Mouse (Mus musculus) adrenal gland, postnatal 4 days (tissue): ENCODE data around the gene Atxn7l1. TPM values are rescaled to one million over a fixed set of nuclear protein-coding genes. Genes with fewer than 3 reads are reported as not detected.

Source experiments
- DNase-seq, 2 experiments: peaks; one replicate each; pipeline ENCODE4 v3.0.0; 2021 to 2022; ENCODE audit warnings: low spot score in 2 of 2, mixed read lengths in 2 of 2
- total RNA-seq, 2 experiments: library from RNA; stranded (reverse); gene quantifications; 2 replicates each; pipeline ENCODE4 v1.2.3; 2021

Atxn7l1 gene
- total RNA-seq, 2 experiments from 2014 or later = 34.1 to 38.8 TPM

DNA sequence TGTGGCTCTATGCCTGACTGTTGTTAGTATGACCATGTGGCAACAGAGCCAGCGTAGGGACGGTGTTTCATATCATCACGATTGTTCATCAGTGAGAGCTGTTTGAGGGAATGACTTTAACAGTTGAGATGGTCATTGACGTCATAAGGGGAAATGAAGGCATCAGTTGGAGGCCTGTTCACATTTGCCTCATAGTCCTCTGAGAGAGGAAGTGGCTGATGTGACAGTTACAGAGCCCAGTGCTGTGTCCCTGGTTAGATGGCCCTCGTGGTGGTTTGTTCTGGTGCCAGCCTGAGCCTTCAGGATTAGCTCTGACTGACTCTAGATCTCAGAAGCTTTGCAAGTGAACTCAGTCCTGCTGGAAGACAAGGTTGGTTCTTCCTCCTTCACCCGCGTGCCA, 211.7 kb downstream of the Atxn7l1 start:
- no peak for DNase-seq

DNA sequence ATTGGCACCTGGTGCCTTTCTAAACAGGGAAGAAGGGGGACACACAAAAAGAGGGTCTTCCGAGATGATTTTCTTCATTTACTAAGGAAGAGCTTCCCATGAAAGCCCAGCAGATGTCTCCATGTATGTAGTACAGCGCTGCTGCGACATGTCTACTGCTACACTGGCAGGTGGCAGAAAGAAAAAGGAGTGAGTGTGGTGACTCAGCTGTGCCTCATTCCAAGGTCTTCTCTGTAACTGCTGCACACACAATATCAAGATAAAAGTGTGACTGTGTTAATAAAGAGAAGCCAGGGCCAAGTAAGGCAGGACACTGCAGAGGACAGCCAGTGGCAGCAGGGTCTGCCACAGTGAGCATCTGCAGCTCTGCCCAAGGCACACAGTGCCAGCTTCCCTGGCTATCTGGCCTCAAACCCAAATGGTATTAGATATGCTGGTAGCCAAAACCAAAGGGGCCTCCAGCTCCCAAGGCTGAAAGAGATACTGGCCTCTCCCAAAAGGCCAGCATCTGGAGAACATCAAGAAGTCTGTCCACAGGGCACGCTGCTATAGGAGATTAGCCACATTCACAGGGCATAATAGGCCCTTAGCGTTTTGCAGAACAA, 212.5 kb downstream of the Atxn7l1 start:
- DNase-seq = no peak

DNA sequence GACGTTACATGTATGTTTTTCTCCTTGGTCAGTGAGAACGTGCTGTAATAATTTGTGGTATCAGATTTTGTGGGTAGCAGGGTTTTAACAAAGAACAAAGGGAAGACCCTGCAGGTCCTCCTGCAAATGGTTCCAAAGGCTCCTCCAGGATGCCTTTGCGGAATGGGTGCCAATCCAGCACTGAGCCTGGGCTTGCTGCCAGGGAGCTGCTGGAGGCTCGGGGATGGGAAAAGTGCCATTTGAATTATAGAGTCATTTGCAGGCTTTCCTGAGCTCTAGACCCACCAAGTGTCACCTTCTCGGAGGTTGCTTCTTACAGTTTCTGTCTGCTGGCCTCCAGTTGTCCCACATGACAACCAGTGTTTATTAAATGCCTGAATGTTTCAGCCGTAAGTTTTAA, 213.2 kb downstream of the Atxn7l1 start:
- DNase-seq = no peak

DNA sequence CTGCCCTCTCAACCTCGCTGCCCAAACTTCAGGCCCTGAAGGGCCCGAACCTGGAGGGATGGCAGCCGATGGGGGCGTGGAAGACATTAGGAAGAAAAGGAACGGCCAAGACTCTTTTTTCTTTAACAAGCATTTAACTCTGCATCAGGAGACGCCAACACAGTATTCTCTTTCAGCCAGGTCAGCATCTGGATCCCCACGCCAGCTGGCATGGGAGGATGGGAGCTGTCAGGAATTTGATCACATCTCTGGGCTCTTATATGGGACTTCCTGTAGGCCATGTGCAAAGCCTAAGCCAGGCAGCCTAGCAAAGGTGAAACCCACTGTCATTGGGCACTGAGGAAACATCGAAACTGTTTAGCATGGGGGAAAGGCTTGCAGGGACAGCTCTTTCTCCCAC, 217.0 kb downstream of the Atxn7l1 start:
- DNase-seq = no peak

DNA sequence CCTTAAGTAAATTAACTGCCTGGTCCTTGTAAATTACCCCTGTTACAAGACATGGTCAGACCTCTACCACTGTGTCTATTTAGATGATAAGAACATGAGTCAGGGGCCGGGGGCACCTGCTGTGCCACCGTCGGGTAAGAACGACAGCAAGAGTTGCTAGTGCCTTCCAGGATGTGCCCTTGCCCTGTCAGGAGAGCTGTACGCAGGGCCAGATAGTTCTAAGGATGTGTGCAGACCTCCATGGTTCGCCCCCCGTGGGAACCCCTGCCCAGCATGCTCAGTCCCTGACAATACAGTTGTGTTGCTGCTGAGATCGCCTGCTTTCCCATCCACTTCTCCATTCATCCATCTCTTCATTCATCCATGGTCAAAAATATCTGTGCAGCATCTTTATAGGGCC, 217.6 kb downstream of the Atxn7l1 start:
- DNase-seq = no peak

DNA sequence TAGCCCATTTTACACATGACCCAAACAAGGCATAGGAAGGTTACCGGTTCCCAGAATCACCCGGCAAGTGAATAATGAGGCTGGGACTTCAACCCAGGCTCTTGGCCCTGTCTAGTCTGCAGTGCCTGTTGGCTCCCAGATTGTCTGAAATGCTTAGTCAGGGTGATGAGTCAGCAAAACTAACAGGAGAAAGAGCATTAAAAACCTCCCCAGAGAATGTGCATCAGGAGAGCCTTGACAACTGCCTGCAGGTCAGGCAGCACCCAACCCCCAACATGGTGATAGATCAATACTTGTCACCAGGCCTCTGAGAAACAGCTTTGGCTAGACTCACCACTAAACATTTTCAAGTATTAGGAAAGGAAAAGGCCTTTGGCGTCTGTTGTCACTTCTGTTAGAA, 222.1 kb downstream of the Atxn7l1 start:
- no peak for DNase-seq

DNA sequence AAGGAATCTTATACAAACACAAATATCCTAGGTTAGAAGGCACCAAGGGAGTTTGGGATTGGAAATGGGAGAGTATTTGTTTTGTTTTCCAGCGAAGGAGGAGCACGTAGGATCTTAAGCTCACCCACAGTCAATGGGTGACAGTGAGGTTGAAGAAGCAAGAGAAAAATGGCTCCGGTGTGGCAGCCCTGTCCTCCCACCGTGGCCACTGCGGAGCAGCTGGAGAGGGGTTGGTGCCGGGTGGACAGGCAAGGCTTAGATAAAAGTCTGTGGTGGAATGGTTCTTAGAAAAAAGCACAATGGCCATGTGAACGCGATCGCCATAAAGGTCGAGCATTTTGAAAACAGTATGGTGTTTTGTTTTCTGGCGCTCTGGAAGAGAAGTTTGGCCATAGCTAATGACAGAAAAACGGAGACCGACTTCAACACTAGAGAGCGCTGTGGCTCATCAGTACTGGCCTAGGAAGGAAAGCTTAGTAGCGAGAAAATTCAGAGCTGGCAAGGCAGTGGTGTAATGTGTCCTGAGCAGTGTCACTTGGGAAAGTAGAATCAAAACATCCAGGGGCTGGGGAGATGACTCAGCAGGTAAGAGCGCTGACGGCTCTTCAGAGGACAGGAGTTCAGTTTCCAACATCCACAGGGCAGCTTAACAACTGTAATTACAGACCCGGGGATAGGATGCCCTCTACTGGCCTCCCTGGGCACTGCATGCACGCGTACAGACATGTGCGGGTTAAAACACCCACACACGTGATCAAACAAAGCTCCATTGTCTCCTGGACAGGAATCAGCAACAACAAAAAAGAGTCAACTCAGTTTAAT, 232.3 kb downstream of the Atxn7l1 start:
- DNase-seq = peak; percentile 42 to 60

DNA sequence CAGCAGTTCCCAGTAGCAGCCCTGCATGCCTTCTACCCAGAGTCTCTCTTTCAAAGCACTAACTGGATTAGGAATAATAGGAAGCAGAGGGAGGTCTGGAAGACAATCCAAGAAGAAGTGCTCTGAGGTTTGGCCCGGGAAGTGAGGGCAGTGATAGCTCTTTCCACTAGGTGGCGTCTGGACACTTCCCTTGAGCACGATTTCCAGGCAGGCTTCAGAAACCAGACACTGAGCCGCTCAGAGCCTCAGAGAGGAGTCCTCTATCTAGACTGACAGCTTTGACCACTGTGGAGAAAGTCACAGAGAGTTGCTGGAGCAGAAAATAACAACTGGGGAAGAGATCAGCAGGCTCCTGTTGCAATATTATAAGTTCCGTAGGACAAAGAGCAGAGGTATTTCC, 241.3 kb downstream of the Atxn7l1 start:
- DNase-seq = peak in 1 of 2 experiments; percentile 33

DNA sequence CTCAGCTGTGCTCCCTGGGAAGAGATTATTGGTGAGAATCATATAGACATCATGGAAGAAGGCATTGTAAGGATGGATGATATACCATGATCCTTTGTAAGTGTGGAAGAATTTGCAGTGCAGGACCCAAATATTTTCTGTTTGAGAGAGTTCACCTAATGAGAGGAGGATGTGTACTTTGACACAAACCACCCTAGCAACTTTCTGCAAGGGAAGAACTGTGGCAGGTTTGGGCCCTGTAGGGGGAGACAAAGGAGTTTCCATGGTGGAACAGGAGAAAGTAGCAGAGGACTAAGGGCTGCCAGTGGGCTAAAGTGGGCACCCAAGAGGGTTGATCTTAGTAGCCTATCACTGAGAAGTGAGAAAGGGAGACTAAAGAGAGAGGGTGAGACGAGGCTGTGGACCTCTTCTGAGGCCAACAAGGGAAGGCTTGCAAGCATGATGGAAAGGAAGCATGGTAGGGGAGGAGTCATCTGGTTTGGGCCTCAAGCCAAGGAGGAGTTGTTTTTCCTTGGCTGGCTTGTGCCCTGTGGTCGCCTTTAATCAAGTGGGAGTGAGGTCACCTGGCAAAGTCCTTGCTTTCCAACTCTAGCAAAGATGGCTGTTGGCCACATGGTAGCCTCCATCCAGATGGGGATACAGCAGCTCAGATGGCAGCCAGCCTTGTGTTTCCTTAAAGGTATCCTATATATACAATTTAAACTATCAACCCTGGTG, 243.5 kb downstream of the Atxn7l1 start:
- DNase-seq = no peak

DNA sequence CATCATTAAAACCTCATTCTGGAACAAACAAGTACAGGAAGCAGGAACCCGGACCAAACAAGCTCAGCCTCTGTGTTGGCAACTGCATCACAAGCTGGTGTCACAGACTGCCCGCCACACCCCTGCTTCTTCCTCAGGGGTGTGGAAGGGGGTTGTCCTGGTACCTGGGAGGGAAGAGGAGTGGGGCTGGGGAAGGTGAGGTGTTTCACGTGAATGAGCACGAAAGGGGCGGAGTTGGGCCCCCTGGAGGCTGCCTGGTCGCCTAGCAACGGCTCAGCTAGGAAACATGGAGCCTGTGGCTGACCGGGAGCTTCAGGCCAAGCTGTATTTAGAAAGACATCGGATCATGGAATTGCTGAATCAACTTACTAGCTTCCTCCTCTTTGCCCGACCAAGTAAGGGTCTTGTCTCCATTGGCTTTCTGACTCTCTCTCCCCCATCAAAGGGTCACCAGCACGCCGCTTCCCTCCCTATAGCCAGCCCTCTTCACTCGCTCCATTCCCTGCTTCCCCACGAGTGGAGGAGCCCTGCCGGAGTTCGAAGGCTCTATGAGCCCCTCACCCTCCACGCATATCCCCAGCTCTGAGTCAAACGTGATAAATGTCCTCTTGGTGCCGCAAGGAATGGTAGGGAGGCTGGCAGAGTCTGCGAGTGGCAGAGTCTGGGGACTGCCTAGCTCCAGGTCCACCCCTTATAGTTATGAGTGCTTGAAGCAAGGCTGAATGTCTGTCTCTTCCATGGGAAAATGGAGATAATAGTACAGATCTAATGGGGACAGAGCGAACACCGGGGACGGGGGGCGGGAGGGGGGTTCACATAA, 247.5 kb downstream of the Atxn7l1 start, which contains the start of gene Efcab10:
Gene Efcab10 (plus strand): TSS at position 51 of the 820 bp plus-strand sequence.
- no peak for DNase-seq

DNA sequence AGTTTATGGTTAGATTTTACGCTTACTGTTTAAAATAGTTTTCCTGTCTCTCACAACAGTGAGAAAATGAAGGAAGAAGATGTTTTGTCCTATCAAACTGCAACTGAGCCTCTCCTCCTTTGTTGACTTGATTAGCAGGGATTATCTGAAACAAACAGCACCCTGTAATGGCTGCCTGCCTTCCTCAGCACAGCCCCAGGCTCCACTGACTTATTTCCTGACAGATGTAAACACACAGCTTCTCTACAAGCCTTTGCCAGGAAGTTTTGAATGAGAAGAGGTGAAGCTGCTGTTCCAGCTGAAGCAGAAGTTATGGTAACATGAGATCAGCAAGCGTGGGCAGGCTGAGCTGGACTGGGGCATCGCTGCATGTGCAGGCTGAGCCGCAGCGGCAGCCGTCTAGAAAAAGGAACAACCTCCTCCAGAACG, 255.8 kb downstream of the Atxn7l1 start:
- DNase-seq = no peak

DNA sequence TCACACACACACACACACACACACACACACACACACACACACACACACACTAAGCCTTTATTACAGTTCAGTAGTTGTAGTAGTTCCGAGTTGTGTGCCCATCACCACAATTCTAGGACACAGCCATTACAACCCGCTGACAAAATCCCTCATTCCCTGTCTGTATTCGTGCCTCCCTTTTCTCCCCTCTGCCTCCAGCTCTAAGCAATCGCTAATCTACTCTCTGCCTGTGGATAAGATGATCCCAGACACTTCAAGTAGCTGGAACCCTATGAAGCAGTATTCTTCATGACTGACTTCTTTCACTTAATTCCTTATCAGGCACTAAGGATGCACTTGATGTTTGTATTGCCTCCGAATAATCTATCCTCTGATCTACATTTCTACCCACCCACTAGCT, 257.5 kb downstream of the Atxn7l1 start:
- DNase-seq = no peak

DNA sequence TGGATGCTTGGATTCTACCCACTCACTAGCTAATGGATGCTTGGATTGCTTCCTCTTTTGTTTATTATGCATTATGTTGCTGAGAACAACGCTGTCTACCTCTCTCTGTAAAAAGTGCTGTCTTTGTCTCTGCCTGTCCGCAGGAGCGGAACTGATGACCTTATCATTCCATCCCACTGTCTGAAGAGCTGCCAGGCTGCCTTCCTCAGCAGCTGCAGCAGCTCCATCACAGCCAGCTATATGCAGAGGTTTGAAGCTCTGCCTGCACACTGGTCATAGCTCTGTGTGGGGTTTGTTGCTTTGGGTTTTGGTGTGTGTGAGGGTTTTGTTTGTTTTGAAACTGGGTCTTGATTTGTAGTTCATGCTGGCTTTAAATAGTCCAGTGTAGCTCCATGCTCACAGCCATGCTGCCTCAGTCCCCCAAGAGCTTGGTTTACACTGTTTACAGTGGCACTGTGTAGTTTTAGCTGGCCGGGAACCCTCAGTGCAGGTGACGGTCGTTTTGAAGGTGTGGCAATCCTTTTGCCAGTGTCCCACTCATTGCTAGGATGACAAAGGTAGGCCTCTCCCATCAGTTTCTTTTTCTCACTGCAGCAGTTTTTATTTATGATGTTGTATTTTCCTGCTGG, 258.0 kb downstream of the Atxn7l1 start:
- DNase-seq = no peak

DNA sequence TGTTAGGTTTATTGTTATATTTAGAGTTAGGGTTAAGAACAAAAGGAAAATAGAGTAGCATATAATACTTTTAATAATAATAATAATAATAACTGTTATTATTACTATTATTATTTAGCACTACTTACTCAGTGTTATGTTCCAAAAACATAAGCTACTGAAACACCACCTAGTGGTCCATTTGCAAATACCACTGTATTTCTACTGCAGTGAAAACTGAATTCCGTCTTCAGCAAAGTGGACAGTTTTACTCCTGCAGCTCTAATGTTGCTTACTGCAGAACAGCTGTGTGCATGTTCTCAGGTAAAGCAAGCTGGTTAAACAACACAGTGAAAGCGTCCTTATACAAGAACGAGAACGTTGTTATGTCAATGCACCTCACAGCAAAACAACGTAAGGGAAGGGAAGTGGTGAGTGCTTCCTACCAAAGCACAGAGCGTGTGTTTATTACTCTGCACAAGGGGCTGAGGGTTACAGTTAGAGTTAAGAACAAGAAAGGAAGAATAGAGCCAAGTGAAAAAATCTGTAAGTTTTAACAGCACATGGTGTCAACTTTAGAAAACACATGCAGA, 264.2 kb downstream of the Atxn7l1 start:
- no peak for DNase-seq

Other genes starting within 250 kb of the Atxn7l1 start
- gene Sypl, start 193.8 kb upstream of the Atxn7l1 start, total RNA-seq = 10 to 100 TPM; 81.9 to 88.0 TPM
- gene Cdhr3, start 54.8 kb upstream of the Atxn7l1 start, total RNA-seq = under 1 TPM in 1 of 2 experiments, not detected in 1; 0.56 TPM
- not detected for gene Efcab10, start 247.2 kb downstream of the Atxn7l1 start, total RNA-seq